Mouse (Mus musculus) cerebellum, postnatal 4 days (tissue): ENCODE results near the gene Rab4a.

Experiments used
- DNase-seq, 2 experiments: peaks; one replicate each; pipeline ENCODE4 v3.0.0; 2022; ENCODE audit warnings: low spot score in 2 of 2, mixed read lengths in 1 of 2

The Rab4a gene

DNA sequence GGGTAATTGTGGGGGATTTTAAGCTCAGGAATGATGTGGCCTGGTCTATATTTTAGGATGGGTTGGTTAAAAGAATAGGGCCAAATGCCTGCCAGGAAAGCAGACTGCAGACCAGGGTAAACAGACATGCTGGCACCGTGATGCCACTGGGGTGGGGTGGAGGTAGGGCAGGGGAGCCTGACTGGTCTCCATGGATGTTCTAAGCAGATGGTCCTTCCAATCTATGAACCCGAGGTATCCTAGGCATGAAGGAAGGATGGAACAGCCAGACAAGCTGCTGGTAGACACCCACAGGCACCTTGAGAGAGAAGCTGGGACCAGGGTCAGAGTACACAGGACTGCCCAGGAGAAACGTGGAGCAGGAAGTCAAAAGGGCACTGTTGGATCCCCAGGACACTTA is 41.8 kb downstream of the Rab4a start:
- no peak for DNase-seq

DNA sequence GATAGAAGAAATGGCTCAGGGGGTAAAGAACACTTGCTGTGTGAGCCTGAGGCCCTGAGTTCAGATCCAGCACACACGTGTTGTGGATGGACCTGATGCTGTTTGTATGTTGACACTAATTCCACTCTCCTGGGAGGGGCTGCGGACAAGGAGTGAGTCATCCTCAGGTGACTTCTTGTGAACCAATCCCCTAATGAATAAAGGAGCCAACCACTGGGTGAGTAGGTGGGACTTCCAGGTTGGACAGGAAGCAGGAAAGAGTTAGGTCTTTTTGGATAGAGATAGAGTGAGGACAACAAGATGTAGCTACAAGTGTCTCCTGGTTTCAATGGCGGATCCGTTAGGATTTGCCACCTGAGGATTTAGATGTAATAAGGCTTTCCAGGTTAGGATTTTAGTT is 43.6 kb downstream of the Rab4a start:
- no peak for DNase-seq

DNA sequence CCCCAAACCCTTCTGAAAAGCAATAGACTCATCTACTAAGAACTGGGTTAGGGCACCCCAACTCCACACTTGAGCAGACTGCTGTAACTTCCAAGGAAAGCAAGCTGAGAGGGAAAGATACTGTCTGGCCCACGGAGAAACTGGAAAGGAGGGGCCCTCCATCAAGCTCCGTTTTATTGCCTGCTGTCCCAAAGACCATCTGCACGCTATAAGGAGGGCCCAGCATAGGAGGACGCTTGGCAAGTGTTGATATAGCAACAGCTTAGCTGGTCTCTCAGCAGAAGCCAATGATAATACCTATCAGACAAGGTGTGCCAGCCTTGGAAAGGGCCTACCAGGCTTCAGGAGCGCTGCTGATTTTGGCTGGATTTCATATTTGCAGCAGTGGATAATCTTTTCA is 45.8 kb downstream of the Rab4a start:
- DNase-seq = no peak

DNA sequence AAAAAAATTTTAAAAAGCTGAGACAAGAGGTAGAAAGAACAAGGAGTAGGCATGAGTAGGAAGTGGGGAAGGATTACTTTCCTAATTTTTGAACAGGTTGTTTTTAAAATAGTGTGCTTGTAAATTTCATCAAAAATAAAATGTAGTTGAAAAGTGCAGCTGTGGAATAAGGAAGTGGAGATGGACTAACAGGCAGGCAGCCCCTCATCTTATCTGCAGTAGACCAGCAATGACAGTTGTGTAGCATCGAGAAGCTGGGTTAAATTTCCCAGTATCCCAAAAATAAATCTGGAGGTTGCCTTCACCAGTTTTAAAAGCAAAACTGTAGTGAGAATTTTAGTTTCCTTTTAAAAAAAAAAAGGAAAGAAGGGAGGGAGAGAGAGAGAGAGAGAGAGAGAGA is 48.5 kb downstream of the Rab4a start:
- DNase-seq = no peak

DNA sequence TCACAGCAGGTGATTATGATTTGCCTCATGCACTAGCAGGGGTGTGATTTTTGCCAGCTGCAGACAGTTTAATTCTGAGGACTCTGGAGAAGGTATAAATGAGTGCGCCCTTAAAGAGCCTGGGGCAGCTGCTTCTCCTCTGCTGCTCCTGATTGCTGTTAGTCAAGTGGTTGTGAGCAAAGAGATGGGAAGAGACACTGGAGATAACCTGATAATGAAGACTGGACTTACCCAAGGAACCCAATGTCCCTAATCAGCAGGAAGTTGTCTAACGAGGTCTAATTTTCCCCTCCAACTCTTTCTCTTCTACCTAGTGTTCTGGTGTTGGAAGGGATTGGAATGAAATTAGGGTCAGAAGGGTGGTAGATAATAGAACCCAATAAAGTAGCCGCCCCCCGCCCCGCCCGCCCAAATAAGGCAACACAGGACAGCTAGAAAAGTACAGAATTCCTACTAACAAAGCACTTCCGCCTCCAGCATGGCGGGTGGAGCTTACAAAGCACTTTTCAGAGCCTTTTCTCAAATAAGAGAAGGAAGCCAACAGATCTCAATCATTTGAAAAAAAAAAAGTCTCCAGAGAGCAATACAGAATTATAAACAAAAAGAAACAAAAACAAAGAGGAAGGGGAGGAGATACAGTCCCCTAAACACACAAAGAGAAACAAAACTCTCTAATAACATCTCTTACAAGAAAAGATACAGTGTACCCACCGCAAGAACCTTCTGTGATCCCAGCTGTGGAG is 49.1 kb downstream of the Rab4a start:
- DNase-seq = no peak

DNA sequence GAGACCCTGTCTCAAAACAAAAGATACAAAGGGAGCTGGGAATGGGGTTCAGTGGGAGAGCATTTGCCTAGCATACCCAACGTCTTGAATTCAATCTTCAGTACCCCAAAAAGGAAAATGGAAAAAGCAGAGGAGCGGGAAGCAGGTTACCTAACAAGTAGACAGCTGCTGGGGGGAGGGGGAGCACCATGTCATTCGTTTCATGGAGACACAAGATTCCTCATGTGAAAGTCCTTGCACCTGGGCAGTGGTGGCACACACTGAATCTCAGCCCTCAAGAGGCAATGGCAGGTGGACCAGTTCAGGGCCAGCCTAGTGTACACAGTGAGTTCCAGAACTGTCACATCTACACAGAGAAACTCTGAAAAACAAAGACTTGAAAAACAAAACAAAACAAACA is 51.6 kb downstream of the Rab4a start:
- no peak for DNase-seq

DNA sequence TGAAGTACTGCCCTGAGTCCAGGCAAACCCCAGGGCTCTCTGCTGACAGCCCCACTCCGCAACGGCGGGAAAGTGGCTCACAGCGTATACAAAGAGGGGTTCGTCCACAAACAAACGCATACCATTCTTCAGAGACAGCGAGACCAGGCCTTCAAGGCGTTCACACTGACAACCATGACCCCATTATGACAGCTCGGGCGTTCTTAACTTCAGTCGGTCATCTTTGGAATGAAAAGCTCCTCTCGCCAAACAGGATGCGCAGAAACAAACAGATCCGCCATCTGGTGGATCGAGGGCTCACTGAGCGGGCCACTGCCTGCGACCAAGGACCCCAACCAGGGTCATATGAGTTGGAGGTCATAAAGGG is 52.8 kb downstream of the Rab4a start:
- no peak for DNase-seq

DNA sequence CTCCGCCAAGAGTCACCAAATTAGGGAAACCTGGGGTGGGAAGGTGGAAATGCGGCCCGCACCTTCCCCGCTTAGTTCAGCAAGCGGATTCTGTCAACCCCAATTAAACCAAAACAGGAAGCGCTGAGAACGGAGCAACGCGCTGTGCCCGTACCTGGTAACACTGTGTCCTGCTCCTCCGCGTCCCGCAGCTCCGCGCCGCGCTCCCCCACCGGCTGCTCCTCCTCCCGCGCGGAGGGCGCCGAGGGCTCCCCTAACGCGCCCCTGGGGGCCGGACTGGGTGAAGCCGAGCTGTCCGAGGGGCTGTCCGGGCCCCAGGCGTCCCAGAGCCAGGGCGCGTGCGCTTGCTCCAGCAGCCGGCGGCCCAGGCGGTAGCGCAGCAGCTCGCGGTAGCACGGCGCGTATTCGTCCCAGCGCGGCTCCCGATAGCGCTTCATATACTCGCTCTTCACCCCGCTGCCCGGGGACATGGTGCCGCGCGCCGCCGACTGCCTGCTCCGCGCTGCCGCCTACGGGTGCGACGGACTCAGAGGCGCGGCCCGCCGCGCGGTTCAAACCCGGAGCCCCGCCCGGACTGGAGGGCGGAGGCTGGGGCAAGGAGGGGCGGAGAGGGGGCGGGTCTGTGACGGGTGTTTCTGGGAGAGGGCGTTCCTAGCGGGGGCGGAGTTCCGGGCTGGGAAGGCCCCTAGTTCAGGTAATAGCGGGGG is 53.3 kb downstream of the Rab4a start:
- peak; percentile 63 to 86 for DNase-seq

DNA sequence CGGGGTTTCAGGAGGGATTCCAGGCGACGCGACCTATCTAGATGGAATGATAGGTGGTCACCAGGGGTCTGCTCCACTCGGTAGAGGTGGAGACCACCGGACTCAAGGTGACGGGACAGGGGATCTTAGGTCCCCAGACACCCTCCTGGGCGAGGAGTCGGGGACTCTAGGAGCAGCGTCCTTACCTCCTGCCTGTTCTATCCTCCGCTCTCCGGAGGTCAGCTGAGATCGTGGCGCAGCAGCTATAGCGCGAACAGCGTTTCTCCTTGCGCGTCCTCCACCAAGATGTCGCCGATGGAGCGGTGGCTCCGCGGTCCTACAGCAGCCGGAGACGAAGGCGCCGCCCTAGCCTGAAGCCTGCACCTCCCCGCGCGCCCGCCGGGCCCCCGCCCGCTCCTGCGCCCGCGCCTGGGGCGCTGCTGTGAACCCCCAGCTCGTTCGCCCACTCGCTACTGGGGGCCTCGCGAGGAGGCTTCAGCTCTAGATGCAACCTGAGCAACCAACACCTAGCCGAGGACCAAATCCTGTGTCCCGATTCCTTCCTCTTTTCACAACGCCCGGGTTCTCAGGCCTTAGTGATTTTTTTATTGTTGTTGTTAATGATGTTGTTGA is 54.0 kb downstream of the Rab4a start, which contains the start of gene Ccsap:
Gene Ccsap (minus strand): TSS at position 562 of the 612 bp plus-strand sequence.
- peak in 1 of 2 experiments; percentile 50 for DNase-seq

DNA sequence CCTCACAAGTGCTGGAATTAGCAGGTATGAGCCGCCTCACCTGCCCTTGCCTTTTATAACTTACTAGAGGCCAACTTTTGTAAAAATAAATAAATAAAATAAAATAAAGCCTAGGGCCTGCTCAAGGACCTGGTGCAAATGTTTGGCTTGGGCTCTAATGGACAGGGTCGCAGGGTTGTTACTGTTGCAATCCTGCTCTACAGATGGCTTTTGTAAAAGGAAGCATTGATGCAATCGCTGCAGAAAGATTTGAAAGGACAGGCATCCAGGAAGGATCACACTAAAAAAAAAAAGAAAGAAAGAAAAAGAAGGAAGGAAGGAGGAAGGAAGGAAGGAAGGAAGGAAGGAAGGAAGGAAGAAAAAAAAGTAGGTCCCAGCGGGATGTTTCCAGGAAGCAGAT is 54.6 kb downstream of the Rab4a start:
- no peak for DNase-seq

DNA sequence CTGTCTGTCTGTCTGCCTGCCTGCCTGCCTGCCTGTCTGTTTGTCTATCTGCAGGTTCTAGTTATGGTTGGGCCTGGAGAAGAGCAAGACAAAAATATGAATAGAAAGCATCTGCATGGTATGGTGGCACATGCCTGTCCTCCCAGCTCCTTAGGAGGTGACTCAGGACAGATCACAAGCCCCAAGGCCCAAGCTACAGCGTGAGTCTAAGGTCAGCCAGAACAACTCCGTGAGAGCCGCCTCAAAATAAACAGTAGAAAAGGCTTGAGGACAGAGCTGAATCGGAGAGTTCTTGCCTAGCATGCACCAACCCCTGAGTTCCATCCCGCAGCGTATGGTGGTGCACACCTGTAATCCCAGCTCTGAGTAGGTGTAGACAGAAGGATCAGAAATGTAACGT is 60.0 kb downstream of the Rab4a start:
- no peak for DNase-seq

DNA sequence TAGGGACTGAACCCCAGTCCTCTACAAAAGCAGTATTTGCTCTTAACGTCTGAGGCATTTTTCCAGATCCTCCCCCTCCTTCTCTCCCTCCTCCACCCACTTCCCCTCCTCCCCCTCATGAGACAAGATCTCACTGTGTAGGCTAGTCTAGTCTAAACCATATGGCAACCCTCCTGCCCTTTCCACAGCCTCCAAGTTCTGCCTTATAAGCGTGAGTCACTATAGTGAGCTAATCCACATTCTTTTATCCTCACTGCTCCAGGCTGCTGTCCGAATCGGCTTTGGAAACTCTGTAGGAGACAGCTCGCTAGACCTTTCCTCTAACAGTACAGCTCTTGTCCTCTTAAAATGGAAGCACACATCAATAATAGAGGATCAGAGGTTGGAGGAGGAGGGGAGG is 61.2 kb downstream of the Rab4a start:
- no peak for DNase-seq

DNA sequence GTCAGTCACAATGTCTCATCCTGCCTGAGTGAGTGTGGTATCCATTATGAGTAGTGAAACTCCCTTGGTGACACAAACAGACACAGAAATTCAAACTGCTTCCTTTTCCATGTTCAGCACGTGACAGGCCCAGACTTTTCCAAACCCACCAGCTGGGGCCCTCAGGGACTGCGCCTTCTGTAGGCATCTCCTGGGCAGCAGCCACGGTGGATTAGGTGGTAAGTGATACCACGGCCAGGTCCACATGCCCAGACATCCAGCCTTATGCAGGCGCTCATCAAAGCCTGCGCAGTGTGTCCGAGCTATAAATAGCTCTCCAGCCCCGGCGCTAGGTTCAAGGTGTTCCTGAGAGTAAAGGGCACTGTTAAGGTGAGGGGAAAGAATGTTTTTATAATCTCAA is 66.3 kb downstream of the Rab4a start:
- DNase-seq = no peak

DNA sequence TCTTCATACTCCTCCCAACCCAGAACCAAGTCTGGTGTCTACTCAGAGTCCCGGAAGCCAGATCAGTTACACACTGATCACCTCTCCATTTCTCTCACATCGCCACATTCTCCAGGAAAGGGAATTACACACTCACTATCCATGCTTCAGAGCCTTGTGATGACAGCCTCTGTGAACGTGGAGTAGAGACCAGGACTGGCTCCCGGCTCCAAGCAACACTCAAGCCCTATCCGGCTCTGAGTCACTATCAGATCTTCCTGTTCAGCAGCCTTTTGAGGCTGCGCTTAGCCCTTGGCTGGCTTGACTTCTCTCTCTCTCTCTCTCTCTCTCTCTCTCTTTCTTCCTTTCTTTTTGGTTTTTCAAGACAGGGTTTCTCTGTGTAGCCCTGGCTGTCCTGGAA is 67.6 kb downstream of the Rab4a start:
- no peak for DNase-seq

DNA sequence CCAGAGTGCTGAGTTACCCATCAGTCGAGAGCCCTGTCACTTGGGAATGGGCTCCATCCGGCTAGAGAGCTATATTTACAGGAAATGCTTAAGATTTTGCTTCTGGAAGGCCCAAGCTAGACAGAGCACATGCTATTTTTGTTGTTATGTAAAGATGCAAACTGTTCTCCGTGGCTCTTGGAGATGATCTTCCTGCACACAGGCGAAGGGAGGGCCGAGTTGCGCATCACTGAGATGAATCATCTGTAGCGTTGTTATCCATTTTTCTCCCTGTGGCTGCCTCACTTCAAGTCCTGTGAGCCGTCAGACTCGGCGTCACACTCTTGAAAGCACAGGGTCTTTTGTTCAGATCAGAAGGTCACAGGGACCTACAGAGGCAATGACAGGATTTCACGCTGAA is 68.5 kb downstream of the Rab4a start:
- no peak for DNase-seq

DNA sequence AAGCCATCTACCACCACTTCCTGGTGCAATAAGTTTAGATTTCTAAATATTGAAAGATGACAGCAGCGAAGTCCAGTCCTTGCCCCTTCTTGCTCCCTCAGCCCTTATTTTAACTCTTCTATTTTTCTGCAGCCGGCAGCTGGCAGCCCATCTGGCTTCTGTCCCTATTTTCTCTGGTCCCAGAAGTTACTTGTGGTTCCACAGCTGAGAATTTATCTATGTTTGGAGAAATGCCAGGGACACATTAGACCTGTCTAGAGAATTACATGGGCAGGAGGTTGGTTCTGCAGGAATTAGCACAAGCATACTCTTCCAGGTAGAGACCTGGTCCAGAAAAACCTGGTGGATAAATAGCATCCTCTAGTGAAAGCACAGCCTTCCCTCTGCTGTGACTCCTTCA is 72.1 kb downstream of the Rab4a start:
- DNase-seq = no peak

DNA sequence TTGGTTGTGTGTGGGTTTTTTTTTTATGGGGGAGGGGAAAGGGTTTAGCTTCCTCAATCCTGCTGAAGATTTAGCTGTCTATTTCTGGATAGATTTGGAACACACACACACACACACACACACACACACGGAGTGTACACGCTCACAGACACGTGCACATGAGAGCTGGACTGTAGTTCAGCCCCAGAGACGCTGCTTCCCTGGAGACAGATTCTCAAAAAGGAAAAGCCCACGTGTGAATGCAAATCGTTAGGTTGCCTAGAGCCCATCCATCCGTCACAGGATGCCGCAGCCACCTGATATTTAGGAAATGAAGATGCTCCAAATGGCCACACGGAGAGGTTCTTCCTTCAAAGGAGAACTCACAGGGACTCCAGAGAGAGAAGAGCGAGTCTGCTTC is 74.5 kb downstream of the Rab4a start:
- DNase-seq = no peak

DNA sequence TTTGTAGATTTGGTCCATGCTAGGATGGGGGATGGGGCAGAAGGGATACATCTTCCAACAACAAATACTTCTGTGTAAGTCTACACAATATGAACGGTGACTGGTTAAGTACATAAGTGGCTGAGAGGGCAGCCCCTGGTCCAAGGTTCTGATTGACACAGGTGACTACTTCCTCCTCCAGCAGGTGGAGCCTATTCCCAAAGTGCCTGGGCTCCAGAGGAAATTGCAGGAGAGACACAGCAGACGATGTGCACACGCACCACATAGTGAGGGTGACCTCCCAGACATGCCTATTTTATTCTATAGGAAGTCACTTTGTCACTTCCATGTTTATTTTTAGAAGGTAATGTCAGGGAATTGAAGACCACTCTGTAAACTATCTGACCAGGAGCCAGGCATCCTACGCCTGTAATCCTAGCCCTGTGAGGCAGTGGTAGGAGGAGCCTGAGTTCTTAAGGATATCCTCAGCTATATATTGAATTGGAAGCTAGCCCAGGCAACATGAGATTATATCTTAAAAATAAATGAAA is 75.1 kb downstream of the Rab4a start:
- no peak for DNase-seq

DNA sequence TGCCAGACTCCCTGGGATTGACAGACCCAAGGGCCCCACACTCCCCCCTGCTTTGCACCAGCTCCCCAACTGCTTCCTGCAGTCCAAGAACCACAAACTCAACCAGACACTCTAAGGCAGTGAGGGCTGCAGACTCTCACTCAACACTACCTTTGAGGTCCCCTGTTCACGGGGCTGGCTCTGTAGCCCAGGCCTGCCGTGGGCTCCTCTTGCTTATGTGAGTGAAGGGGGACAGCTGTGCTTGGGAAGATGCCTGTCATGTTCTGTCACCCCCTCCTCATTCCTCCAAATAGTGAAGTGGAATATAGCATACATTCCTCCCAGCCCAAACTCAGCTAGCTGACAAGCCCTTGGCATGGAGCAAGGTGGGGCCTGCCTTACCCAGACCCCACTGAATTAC is 76.6 kb downstream of the Rab4a start:
- no peak for DNase-seq

DNA sequence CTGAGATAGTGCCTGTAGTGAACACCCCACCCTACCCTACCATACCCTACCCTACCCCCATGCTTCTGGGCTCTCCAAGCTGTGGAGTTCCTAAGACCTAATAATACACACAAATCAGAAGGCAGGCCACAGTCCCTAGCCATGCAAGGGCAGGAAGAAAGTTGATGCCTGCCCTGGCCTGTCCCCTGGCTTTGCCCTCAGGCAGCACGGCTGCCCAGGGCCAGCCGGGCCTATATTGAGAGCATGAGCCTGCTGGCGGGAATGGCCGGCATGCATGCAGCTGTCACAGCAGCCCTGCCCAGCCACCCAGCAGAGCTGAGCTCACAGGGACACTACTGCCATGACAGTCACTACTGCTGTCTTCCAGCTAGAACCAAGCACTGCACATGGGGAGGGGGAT is 77.3 kb downstream of the Rab4a start:
- DNase-seq = no peak
